Mouse (Mus musculus): ENCODE measurements around the gene Psme2b. TPM values are rescaled to one million over a fixed set of nuclear protein-coding genes. Genes with fewer than 3 reads are reported as not detected.
"Not testable (repeated sequence)": the region's sequence is repeated elsewhere in the genome, so short reads cannot be mapped to it uniquely, and the experiment has no call there.

The Psme2b gene
- polyA plus RNA-seq (2015; fragmentation: Nextera tagmentation; extraction: Ambion mirVana) = 3.2 and 10.3 TPM in 2 replicates

- not testable (repeated sequence) for H3K36me3 ChIP-seq (ENCODE audit: control insufficient read depth, insufficient read depth, low read length); H3K27ac ChIP-seq (ENCODE audit: low read length); H3K9ac ChIP-seq (ENCODE audit: low read length); H3K9me3 ChIP-seq (replicated peaks; ENCODE audit: control insufficient read depth, low read length); H3K4me1 ChIP-seq (ENCODE audit: control insufficient read depth, insufficient read depth, low read length); H3K4me3 ChIP-seq (replicated peaks; ENCODE audit: low read length); H3K27me3 ChIP-seq (ENCODE audit: control insufficient read depth, insufficient read depth, low read length); ATAC-seq (ENCODE audit: insufficient read depth, low FRiP score); H3K4me2 ChIP-seq (ENCODE audit: low read depth, low read length)
- 86% methylated on average over 6 of the region's 6 CpGs for WGBS
Observed at GRCm38 (mm10) chr11:48946090-48946489, at the start of gene Psme2b. TSS of gene Psme2b (minus strand) at chr11:48946190.

- not testable (repeated sequence) for H3K4me1 ChIP-seq (ENCODE audit: control insufficient read depth, insufficient read depth, low read length); H3K27ac ChIP-seq (ENCODE audit: low read length); H3K36me3 ChIP-seq (ENCODE audit: control insufficient read depth, insufficient read depth, low read length); ATAC-seq (ENCODE audit: insufficient read depth, low FRiP score); H3K4me2 ChIP-seq (ENCODE audit: low read depth, low read length); H3K27me3 ChIP-seq (ENCODE audit: control insufficient read depth, insufficient read depth, low read length); H3K4me3 ChIP-seq (replicated peaks; ENCODE audit: low read length); H3K9me3 ChIP-seq (replicated peaks; ENCODE audit: control insufficient read depth, low read length); H3K9ac ChIP-seq (ENCODE audit: low read length)
- 21% methylated on average over 2 of the region's 2 CpGs for WGBS
Observed at GRCm38 (mm10) chr11:48994018-48994417, 48.0 kb upstream of the Psme2b start, which contains the start of gene Tgtp1. TSS of gene Tgtp1 (minus strand) at chr11:48994172.

- not testable (repeated sequence) for H3K4me3 ChIP-seq (replicated peaks; ENCODE audit: low read length); H3K9ac ChIP-seq (ENCODE audit: low read length); H3K9me3 ChIP-seq (replicated peaks; ENCODE audit: control insufficient read depth, low read length); H3K4me1 ChIP-seq (ENCODE audit: control insufficient read depth, insufficient read depth, low read length); H3K27me3 ChIP-seq (ENCODE audit: control insufficient read depth, insufficient read depth, low read length); ATAC-seq (ENCODE audit: insufficient read depth, low FRiP score); H3K36me3 ChIP-seq (ENCODE audit: control insufficient read depth, insufficient read depth, low read length); H3K4me2 ChIP-seq (ENCODE audit: low read depth, low read length); H3K27ac ChIP-seq (ENCODE audit: low read length)
- WGBS = 35% methylated on average over 10 of the region's 10 CpGs
Observed at GRCm38 (mm10) chr11:48993296-48993695, 47.3 kb upstream of the Psme2b start.

- H3K4me3 ChIP-seq (replicated peaks; ENCODE audit: low read length); H3K27me3 ChIP-seq (ENCODE audit: control insufficient read depth, insufficient read depth, low read length); ATAC-seq (ENCODE audit: insufficient read depth, low FRiP score); H3K9me3 ChIP-seq (replicated peaks; ENCODE audit: control insufficient read depth, low read length); H3K27ac ChIP-seq (ENCODE audit: low read length); H3K4me2 ChIP-seq (ENCODE audit: low read depth, low read length); H3K36me3 ChIP-seq (ENCODE audit: control insufficient read depth, insufficient read depth, low read length); H3K9ac ChIP-seq (ENCODE audit: low read length); H3K4me1 ChIP-seq (ENCODE audit: control insufficient read depth, insufficient read depth, low read length): not testable (repeated sequence)
- WGBS = 47% methylated on average over 4 of the region's 4 CpGs
Observed at GRCm38 (mm10) chr11:48991740-48992520, 45.9 kb upstream of the Psme2b start, which contains the start of gene Gm12185. TSS of gene Gm12185 (minus strand) at chr11:48992226.

- 64% methylated on average over 2 of the region's 2 CpGs for WGBS
- H3K9ac ChIP-seq (ENCODE audit: low read length); H3K9me3 ChIP-seq (replicated peaks; ENCODE audit: control insufficient read depth, low read length); H3K4me3 ChIP-seq (replicated peaks; ENCODE audit: low read length); H3K36me3 ChIP-seq (ENCODE audit: control insufficient read depth, insufficient read depth, low read length); H3K27ac ChIP-seq (ENCODE audit: low read length); ATAC-seq (ENCODE audit: insufficient read depth, low FRiP score); H3K4me1 ChIP-seq (ENCODE audit: control insufficient read depth, insufficient read depth, low read length); H3K27me3 ChIP-seq (ENCODE audit: control insufficient read depth, insufficient read depth, low read length); H3K4me2 ChIP-seq (ENCODE audit: low read depth, low read length): not testable (repeated sequence)
Observed at GRCm38 (mm10) chr11:48989981-48990380, 44.0 kb upstream of the Psme2b start.

GRCm38 (mm10) chr11:48988219-48988618 lies 42.2 kb upstream of the Psme2b start:
- H3K4me1 ChIP-seq (ENCODE audit: control insufficient read depth, insufficient read depth, low read length); H3K36me3 ChIP-seq (ENCODE audit: control insufficient read depth, insufficient read depth, low read length); ATAC-seq (ENCODE audit: insufficient read depth, low FRiP score); H3K4me2 ChIP-seq (ENCODE audit: low read depth, low read length); H3K9me3 ChIP-seq (replicated peaks; ENCODE audit: control insufficient read depth, low read length); H3K27ac ChIP-seq (ENCODE audit: low read length); H3K27me3 ChIP-seq (ENCODE audit: control insufficient read depth, insufficient read depth, low read length); H3K9ac ChIP-seq (ENCODE audit: low read length); H3K4me3 ChIP-seq (replicated peaks; ENCODE audit: low read length): not testable (repeated sequence)
- 73% methylated on average over 2 of the region's 3 CpGs for WGBS

- not testable (repeated sequence) for H3K4me2 ChIP-seq (ENCODE audit: low read depth, low read length); H3K27me3 ChIP-seq (ENCODE audit: control insufficient read depth, insufficient read depth, low read length); H3K4me3 ChIP-seq (replicated peaks; ENCODE audit: low read length); H3K9me3 ChIP-seq (replicated peaks; ENCODE audit: control insufficient read depth, low read length); H3K27ac ChIP-seq (ENCODE audit: low read length); ATAC-seq (ENCODE audit: insufficient read depth, low FRiP score); H3K36me3 ChIP-seq (ENCODE audit: control insufficient read depth, insufficient read depth, low read length); H3K9ac ChIP-seq (ENCODE audit: low read length); H3K4me1 ChIP-seq (ENCODE audit: control insufficient read depth, insufficient read depth, low read length)
- WGBS = no CpG with 5 or more reads among the region's 3 CpGs
Observed at GRCm38 (mm10) chr11:48982848-48983247, 36.9 kb upstream of the Psme2b start.

GRCm38 (mm10) chr11:48980052-48980451 lies 34.1 kb upstream of the Psme2b start:
- ATAC-seq (ENCODE audit: insufficient read depth, low FRiP score); H3K4me1 ChIP-seq (ENCODE audit: control insufficient read depth, insufficient read depth, low read length): not testable (repeated sequence)

GRCm38 (mm10) chr11:48979251-48979650 lies 33.3 kb upstream of the Psme2b start, which contains the start of gene 9930111J21Rik1:
TSS of gene 9930111J21Rik1 (minus strand) at chr11:48979398.
- H3K4me1 ChIP-seq (ENCODE audit: control insufficient read depth, insufficient read depth, low read length); H3K4me3 ChIP-seq (replicated peaks; ENCODE audit: low read length): not testable (repeated sequence)
- WGBS = no CpG with 5 or more reads among the region's 3 CpGs

More at GRCm38 (mm10) chr11:48980052-48980451, 34.1 kb upstream of the Psme2b start:
- not testable (repeated sequence) for H3K4me2 ChIP-seq (ENCODE audit: low read depth, low read length); H3K9ac ChIP-seq (ENCODE audit: low read length); H3K4me3 ChIP-seq (replicated peaks; ENCODE audit: low read length); H3K27ac ChIP-seq (ENCODE audit: low read length); H3K27me3 ChIP-seq (ENCODE audit: control insufficient read depth, insufficient read depth, low read length); H3K9me3 ChIP-seq (replicated peaks; ENCODE audit: control insufficient read depth, low read length); H3K36me3 ChIP-seq (ENCODE audit: control insufficient read depth, insufficient read depth, low read length)
- no CpG with 5 or more reads among the region's 5 CpGs for WGBS

More at GRCm38 (mm10) chr11:48979251-48979650, 33.3 kb upstream of the Psme2b start, which contains the start of gene 9930111J21Rik1:
- H3K27ac ChIP-seq (ENCODE audit: low read length); H3K27me3 ChIP-seq (ENCODE audit: control insufficient read depth, insufficient read depth, low read length); H3K9ac ChIP-seq (ENCODE audit: low read length); H3K4me2 ChIP-seq (ENCODE audit: low read depth, low read length); ATAC-seq (ENCODE audit: insufficient read depth, low FRiP score); H3K9me3 ChIP-seq (replicated peaks; ENCODE audit: control insufficient read depth, low read length); H3K36me3 ChIP-seq (ENCODE audit: control insufficient read depth, insufficient read depth, low read length): not testable (repeated sequence)

Measured in stomach, embryonic 16.5 days (tissue).